Mouse (Mus musculus) urinary bladder, postnatal 36 days (tissue): ENCODE measurements around the gene Nfib.
A peak's percentile ranks its signal among the peaks of the same experiment; 100 is the strongest.

Source experiments
- DNase-seq, 2 experiments: peaks; one replicate each; pipeline ENCODE4 v3.0.0; 2022; ENCODE audit warnings: low spot score in 2 of 2, mixed read lengths in 1 of 2

The Nfib gene

GRCm38 (mm10) chr4:82433926-82434705 lies 271.4 kb downstream of the Nfib start:
- DNase-seq: no peak

GRCm38 (mm10) chr4:82431831-82432230 lies 273.7 kb downstream of the Nfib start:
- no peak for DNase-seq

- DNase-seq: no peak
Observed at GRCm38 (mm10) chr4:82430802-82431201, 274.7 kb downstream of the Nfib start.

DNA sequence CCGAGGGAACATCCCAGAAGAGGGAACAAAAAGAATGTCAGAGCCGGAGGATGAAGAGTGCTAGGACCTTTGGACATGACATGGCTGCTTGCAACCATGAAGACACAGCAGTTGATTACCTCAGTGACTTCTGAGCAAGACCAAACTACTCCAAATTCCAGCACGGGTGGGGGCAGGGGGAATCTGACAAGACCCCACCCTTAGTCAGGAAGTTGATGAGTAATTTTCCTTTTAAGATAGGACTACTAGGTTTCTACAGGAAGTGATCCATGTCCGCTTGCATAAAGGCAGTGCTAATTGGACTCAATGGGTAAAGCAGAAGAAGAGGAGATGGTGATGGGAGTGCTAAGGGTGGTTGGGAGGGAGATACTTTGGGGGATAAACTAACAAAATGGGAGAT lies 279.3 kb downstream of the Nfib start:
- no peak for DNase-seq

DNA sequence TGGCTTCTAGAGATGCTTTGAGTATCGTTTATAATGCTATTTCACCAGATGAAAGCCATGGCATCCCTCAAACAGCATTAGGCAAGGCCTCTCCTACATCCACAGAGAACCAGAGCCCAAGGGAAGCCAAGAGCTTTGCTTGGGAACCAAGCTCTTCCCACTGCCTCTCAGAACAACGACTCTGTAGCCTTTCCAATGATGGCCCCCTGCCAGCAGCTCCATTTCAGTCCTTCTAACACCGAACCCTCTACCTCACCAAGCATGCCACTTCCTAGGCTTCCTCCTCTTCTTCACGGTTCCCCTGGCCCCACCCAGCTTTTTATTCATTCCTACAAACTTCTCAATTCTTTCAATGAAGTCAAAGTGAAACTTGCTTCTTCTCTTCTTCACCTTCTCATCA lies 287.3 kb downstream of the Nfib start:
- no peak for DNase-seq

DNA sequence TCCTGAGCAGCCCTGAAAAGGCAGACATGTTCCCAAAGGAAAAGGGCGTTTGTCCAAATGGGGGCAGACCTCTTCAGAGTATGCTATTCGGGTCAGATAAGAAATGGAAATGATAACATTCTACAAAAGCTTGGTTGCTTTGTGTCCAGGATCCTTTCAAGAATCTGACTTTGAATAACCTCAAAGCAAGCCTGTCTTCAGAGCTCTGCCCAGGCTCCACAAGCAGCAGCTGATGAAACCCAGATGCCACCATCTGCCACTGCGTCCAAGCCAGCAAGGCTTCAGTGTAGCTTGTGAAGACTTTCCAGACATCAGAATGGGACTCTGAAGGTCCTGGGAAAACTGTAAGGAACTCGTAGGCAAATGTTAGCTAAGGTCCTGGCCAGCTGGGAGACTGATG lies 289.7 kb downstream of the Nfib start:
- DNase-seq: no peak

DNA sequence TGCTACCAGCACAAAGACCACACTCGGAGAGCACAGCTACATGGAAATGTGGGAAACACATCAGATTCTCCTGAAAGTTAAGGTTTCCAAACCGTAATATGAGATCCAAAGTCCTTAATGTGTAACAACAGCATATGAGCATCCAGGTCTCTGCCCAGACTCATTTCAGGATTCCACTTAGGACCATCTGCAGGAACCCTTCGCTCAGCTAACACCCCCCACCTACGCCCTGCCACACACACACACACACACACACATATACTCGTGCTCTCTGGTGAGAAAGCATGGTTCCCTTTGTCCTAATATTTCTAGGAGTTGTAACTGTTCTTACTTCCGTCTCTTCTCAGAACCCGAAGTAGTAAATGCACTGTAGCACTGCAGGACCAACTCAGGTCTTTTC lies 292.9 kb downstream of the Nfib start:
- no peak for DNase-seq

DNA sequence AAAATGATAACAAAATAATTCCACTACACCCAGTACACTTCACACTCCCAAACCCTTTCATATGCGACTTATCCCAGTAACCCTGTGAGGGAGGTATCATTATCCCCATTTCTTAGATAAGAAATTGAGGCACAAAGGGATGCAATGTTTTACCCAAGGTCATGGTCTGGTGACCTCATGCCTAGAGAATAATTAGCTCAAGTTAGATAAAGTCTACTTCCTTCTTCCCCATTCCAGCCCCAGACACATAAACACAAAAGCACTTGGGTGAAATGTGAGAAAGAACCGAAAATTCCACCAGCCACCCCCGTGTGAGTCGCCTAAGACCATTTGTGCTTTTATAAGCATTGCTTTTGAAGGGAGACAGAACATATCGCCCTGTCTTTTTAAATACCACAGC lies 293.6 kb downstream of the Nfib start:
- no peak for DNase-seq

DNA sequence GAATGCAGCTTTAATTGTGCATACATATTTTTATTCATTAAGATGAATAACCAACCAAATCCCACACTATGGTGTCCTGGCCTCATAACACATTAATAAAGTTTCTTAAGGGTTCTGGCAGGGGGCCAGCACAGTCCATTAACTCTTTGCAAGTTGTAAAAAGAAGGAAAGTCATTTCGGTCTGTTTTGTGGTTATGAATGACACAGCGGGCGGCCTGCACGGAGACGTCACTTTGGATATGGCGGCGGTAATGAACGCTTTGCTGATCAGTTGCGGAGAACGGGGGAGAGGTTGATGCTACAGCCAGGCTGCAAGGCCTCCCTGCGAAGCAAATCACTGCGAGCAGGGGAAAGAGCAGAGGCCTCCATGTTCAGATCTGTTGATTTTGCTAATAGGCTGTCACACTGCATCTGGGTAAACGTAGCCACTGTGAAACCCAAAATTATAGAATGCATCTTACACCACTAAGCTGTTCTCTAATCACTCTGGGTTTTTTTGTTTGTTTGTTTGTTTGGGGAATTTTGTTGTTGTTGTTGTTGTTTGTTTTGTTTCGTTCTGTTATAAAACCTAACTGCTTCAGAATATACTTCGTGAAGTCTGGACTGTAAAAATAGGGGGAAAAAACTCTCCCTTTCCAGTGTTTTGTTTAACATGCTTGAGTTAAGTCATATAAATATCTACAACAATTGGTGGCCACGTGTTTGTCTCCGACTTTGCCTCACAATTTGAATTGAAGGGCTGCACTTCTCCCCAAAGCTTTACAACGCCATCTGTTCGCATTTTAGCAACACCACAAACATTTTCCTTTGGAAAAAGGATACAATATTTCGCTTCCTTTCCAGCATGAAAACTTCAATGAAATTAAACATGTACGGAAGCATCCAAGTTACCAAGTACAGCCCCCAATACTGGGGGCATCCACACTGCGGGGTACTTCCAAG lies 296.8 kb downstream of the Nfib start:
- DNase-seq: no peak

DNA sequence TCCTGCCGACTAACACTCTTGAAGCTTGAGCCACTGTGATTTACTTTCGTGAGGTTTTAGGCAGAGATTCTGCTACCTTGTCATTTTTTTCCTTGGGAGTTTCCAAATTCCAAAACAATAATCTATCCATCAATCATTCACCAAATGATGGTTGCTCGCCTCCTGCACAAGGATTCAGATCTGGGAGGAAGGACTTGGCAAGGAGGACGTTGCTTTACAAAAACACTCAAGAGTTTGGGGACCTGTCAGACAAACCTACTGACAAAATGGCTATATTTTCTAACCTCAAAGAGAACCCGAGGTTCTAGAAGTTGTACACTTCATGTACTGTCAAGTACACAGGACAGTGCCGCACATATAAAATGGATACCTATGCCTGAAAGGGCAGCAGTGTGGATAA lies 299.0 kb downstream of the Nfib start:
- DNase-seq: no peak

GRCm38 (mm10) chr4:82405791-82406190 lies 299.8 kb downstream of the Nfib start:
- DNase-seq: no peak

DNA sequence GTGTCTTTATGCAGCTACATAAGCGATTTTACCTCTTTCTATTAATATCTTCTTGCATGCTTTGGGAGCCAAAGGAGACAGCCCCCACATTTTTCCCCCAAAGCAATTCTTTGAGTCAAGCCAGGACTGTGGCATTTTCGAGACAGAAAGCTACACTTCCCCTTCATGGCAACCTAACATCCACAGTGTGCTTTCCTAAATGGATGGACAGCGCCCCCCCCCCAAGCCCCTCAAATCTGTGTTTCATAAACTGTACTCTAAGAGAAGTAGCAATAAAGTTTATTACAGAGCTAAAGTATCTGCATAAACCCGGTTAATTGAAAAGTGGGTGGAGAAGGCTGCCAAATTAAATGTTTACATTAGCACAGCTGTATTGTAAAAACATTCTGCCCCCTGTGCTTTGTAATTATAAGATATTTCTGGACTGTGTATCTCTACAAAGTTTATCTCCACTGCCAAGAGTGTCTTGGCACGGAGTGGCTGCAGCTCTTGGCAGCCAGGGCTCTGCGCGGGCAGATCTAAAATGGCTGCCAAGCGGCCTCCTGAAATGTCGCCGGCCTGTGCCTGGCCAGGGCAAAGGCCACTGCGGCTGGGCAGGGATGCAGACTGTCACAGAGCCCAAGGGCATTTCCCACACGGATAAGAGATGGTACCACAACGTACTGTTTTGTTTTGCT lies 301.4 kb downstream of the Nfib start:
- DNase-seq: peak in 1 of 2 experiments; percentile 58

- no peak for DNase-seq
Observed at GRCm38 (mm10) chr4:82402666-82403065, 302.9 kb downstream of the Nfib start.

- DNase-seq: no peak
Observed at GRCm38 (mm10) chr4:82401450-82402061, 304.0 kb downstream of the Nfib start.

GRCm38 (mm10) chr4:82400536-82400935 lies 305.0 kb downstream of the Nfib start:
- no peak for DNase-seq

DNA sequence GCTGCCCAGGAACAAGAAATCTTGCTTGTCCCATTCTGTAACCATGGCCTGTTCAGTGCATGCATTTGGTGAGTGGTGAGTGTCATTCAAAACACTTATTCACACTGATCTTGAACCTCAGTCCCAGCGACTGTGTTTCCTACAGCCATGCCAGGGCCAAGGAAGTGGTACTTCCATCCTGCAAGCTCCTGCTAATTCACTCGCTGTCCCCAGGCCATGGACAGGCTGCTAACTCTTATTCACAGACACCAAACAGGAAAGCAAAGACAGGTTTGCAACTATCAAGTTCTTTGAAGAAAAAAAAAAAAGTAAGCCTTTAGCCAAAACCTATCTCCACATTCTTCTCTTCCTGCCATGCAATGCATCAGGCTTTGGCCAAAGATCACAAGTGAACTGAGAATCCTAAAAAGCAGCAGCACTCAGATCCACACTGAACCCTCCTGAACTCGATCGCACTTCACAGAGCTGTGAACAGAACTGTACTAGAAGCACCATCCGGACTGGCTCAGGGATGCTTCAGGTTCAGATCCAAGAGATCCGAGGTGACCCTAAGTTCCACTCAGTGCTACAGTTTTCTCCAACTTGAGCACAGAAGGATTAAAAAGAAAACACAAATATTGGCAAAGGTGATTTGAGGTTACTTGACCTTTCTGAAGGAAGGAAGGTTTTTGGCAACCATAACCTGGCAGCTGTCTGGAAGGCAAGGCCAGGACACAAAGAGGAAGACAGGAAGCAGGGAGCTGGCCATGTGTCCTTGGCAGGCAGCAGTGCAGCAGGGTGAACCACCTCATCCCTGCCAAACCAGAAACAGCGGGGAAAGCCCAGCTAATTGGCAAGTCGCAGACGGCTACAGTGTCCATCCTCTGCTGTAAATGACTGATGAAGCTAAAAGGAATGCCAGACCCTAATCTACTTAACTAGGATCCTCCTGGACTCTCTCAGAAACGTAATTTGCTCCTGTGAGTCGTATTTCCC lies 305.9 kb downstream of the Nfib start:
- peak in 1 of 2 experiments; percentile 62 for DNase-seq

DNA sequence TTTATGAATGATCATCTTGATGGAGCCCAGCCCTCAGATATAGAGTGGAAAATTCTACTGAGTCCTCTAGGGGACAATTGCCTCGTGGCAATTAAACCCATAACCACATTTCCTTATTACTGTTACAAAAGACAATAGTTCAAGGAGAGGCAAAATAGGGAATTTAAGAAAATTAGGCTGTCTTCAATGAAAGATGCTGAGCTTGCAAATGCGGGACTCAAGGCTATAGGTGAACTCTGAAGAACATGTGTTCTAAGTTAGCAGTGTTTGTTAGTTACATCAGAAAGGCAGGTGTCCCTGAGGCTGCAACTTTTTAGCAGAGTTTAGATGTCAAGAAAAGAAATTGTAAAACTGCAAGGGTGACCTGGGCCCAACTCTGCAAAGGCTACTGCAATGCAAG lies 307.3 kb downstream of the Nfib start:
- no peak for DNase-seq

DNA sequence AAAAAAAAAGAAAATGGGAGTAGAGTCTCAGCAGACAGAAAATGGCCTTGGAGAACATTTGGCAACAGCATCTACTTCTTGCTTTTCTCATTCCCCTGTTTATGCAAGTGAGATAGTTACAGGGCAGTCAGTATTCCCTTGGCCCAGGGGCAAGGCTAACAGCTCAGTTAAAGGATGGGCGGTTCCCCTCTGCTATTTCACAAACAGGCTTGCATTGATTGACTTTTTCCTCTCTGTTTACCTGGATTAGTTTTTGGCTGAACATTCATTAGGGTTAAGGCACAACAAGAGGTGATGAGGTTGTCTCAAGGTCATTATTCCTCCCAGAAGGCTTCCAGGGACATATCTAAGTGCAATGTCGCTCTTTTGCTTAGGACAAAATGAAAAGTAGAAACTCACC lies 308.7 kb downstream of the Nfib start:
- DNase-seq: no peak

DNA sequence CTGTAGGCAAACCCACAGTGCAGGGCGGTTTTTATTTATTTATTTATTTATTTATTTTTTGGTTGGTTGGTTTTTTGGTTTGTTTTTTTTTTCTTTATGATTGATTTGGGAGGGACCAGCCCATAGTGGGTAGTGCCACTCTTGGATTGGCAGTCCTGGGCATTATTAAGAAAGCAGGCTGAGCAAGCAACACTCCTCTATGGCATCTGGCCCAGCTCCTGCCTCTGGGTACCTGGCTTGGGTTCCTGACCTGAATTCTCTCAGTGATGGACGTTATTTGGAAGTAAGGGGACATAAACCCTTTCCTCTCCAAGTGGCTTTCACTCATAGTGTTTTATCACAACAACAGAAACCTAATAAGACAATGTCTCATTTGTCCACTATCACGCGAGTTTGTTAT lies 309.5 kb downstream of the Nfib start:
- DNase-seq: no peak

DNA sequence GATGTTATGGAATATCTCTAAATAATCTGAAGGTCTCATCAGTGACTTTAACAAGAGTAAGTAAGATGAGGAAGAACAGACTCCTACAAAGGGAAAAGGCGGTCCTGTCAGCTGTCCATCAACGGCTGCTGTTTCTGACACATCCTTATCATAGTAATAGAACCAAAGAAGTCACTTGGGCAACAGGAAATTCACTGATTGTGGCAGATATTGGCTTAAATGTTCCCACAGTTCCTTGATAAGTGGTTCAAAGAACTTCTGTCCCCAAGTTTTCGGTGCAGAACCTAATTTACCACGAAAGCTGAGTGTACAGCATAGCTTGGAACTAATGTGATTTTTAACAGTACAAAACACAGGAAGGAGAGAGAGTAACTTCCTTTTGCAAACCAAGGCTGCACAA lies 311.2 kb downstream of the Nfib start:
- no peak for DNase-seq

- no peak for DNase-seq
Observed at GRCm38 (mm10) chr4:82393021-82393420, 312.5 kb downstream of the Nfib start.
